Mouse (Mus musculus) layer of hippocampus, adult 2 months (tissue): ENCODE measurements around the gene Plekhg6. TPM values are rescaled to one million over a fixed set of nuclear protein-coding genes. Genes with fewer than 3 reads are reported as not detected.

Source experiments
- DNase-seq, 2 experiments: peaks; one replicate each; pipeline ENCODE4 v3.0.0; 2022; ENCODE audit warnings: low spot score in 2 of 2
- H3K27ac ChIP-seq: fragments of 200-600 bp; 2 replicates; pipeline ENCODE4 v1.8.1; 2022
- H3K4me3 ChIP-seq: fragments of 200-600 bp; 2 replicates; pipeline ENCODE4 v1.8.1; 2022; ENCODE audit warnings: mild to moderate bottlenecking
- CTCF ChIP-seq: fragments of 200-600 bp; conservative IDR thresholded peaks from 2 replicates; pipeline ENCODE4 v1.8.1; 2022; ENCODE audit warnings: antibody characterized with exemption, mild to moderate bottlenecking, moderate library complexity
- total RNA-seq, 2 experiments: library from RNA; stranded (reverse); gene quantifications; 2 replicates each; pipeline ENCODE4 v1.2.3; 2021

Gene Plekhg6
- total RNA-seq, 2 experiments from 2014 or later = 0.17 TPM; not detected in 1

DNA sequence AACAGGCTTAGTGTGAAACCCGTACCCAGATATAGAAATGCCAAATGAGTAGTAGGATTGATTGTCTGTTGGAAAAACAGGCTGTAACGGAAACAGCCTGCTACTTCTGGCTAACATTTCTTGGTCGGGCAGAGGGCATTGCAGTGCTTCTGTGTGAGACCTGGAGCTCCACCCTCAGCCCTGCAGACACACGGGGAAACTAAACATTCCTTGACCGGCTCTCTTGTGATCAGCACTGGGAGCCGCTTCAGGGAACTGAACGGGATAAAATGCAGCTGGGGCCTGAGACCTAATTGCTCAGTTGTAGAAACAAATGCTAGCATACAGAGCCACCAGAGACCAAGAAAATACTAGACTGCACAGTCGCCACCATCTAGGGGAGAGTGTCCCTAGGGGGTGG, 24.3 kb downstream of the Plekhg6 start:
- H3K4me3 ChIP-seq = no peak overlapping the region
- no peak overlapping the region for H3K27ac ChIP-seq
- no peak for TF ChIP-seq CTCF
- DNase-seq = no peak

DNA sequence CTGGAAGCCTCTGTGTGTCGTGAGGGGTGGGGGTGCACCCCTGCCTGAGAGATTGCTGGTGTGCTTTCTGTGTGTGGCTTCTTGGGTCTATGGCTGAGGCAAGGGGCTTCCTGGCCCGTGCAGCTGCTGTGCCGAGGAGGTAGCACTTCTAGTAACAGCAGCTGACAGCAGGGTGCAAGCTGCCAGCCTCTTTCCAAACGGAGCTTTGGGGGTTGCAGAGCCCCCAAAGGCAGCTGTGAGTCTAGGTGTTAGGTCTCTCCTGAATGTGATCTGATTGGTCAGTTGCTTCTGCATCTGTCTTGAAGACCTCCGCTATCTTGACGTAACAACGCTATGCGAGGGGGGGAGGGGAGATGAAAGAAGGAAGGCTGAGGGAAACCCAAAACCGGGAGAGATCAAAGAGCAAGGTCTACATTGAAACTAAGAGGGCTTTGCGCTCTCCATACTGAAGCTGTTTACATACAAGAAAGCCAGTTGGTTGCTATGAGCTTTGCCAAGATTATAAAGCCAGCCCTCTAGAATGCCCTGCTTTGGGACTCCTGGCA, 25.3 kb downstream of the Plekhg6 start:
- no peak for DNase-seq
- no peak for TF ChIP-seq CTCF
- Histone ChIP-seq H3K27ac (peak overlapping the region; percentile 54), H3K4me3 (no peak overlapping the region)

DNA sequence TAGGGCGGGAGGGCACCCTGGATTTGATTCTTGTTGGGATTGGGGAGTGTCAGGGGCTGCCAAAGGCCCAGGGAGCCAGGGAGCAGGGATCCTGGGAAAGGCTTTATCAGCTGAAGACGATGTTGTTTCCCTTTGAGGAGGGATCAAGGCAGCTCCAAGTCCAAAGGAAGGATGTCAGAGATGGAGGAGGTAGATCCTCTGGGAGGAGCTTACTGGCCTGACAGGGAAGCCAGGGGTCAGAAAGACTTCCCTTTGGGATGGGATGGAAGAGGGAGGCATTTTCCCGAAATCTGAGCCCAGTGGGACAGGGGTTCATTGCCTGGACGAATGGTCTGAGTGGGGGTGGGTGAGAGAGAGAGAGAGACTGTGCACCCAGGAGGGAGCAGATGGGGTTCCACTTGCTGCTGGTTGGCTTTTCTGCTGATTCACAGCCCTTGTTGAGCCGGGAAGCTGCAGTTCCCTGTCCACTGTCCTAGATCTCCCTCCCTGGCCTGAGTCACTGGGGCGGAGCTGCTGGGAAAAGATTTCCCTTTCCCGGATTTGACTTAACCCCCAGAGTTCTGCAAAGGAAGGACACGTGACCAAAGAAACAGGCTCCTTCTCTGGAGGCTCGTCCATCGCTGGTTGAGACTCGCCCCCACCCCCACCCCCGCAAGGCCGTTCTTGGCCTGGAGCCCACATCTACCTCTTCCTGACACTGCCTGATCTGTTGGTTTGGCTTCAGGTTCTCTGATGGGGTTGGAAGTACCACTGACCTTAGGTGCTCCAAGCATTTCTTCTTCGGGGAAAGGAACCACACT, 26.0 kb downstream of the Plekhg6 start:
- Histone ChIP-seq H3K27ac (peak overlapping the region; percentile 54), H3K4me3 (no peak overlapping the region)
- DNase-seq = no peak
- no peak for TF ChIP-seq CTCF

DNA sequence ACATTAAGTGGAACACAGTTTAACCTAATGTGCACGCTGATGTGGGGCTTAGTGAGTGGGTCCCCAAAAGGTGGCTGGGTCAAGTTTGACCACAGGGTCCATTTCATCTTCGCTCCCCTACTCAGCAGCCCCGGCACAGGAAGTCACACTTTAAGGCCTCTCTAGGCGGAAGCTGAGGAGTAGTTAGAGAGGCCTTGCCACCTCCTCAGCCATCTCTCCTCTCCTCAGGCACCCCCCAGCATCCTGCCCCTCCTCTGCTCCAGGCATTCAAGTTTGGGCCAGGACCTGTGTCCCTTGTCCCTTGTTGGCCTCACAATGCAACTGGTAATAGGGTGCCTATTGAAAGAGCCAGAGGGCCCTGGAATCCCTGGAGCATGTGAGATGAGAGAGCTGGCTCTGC, 26.9 kb downstream of the Plekhg6 start:
- Histone ChIP-seq H3K4me3 (no peak overlapping the region), H3K27ac (no peak overlapping the region; the same call in 1 of the 2 replicates)
- no peak for DNase-seq
- TF ChIP-seq CTCF = no peak

DNA sequence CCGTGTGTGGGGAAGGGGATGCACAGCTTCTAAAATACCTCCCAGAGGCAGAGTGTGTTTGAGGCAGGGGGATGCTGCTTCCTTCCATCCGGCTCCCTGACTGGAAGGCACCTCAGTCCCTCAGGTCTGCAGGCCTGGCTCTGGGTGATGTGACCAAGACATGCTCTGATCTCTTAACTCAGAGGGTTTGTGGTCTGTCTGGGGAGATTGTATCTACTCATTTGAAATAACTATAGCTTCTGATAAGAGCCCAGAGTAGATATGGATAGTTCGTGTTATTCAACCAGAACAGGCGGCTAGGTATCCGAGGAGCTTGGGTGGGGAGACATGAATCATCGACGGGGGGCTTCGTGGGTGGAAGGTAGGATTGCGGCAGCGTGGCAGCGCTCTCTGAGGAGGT, 27.4 kb downstream of the Plekhg6 start:
- TF ChIP-seq CTCF = no peak
- Histone ChIP-seq H3K4me3 (no peak overlapping the region), H3K27ac (peak overlapping the region; percentile 14; the same call in 1 of the 2 replicates)
- DNase-seq = no peak

DNA sequence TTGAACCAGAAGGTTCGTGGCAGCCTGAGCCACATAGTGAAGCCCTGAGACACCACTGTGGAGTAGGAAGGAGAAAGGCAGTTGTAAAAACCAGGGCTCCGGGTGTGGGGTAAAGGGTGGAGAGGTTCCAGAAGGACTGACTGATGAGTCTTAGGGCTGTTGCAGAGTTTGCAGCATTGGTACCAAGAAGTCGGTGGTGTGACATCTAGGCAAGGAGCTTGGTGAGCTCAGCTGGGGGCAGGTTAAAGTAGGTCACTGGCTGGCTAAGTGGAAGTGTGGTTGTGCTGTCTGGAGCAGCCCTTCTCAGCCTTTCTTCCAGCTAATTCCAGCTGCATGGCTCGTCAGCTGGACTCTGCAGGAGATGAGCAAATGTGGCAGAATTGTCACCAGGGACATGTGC, 27.8 kb downstream of the Plekhg6 start:
- TF ChIP-seq CTCF = no peak
- no peak for DNase-seq

DNA sequence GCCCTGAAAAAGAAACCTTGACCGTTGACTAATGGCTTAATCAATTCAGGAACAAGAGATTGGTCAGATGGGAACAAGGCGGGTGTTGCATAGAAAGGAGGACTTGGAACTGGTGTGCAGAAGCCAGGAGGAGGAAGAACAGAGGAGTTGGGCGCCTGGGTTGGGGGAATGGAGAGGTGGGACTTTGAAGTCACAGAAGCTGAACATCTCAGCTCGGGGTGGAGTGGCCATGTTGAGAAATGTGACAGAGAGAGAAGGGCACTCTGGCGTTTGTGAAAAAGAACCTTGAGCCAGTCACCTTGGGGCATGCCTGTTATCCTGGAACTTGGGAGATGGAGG, 28.6 kb downstream of the Plekhg6 start:
- no peak for TF ChIP-seq CTCF
- Histone ChIP-seq H3K4me3 (no peak overlapping the region), H3K27ac (no peak overlapping the region)
- DNase-seq = no peak

More for the DNA sequence above, 27.8 kb downstream of the Plekhg6 start:
- Histone ChIP-seq H3K27ac (peak overlapping the region; percentile 14; the same call in 1 of the 2 replicates), H3K4me3 (no peak overlapping the region)

DNA sequence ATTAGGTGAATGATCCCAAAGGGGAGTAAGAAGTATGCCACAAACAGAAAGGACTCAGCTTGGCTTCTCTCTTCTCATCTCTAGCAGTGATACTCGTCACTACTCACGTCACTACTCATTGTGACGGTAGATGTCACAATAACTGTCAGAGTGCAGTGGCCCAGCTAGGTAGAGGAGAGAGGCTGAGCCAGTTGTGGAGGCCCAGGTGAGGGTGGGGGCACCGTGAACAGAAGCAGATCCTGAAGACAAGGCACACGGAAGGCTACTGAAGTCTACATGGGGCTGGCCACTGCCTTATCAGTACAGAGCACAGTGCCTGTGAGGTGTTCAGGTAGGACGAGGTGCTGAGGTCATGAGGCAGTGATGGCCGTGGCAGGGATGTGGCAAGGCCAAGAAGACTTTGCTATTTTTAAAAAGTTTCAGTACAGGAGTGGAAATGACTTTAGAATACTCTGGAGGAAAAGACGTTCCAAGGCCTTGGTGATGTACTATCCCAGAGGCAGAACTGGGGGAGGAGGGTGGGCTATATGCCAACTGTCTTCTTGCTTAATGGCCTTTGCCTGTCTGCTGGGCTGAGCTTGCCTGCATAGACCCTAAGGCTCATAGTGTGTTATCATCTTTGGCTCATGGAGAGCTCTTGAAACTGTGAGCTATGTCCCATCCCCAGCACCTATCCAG, 29.1 kb downstream of the Plekhg6 start:
- H3K4me3 ChIP-seq = peak overlapping the region; percentile 62; the same call in 1 of the 2 replicates
- no peak overlapping the region for H3K27ac ChIP-seq
- TF ChIP-seq CTCF = no peak
- DNase-seq = no peak

DNA sequence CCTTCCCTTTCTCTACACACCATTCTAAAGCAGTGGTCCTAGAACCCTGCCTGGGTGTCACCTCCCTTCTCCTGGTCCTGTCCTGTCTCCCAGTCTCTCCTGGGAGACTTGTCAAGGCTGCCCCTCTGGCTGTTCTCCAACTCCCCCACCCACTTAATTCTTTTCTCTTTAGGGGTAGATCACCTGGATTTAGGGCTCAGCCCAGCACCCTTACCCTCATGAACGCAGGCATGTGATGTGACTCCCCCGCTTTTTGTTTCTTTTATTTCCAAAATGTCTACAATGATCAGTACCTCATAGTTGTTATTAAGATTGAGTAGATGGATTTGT, 29.6 kb downstream of the Plekhg6 start:
- DNase-seq = no peak
- no peak for TF ChIP-seq CTCF
- no peak overlapping the region; the same call in 1 of the 2 replicates for H3K27ac ChIP-seq
- peak overlapping the region; percentile 62; the same call in 1 of the 2 replicates for H3K4me3 ChIP-seq

DNA sequence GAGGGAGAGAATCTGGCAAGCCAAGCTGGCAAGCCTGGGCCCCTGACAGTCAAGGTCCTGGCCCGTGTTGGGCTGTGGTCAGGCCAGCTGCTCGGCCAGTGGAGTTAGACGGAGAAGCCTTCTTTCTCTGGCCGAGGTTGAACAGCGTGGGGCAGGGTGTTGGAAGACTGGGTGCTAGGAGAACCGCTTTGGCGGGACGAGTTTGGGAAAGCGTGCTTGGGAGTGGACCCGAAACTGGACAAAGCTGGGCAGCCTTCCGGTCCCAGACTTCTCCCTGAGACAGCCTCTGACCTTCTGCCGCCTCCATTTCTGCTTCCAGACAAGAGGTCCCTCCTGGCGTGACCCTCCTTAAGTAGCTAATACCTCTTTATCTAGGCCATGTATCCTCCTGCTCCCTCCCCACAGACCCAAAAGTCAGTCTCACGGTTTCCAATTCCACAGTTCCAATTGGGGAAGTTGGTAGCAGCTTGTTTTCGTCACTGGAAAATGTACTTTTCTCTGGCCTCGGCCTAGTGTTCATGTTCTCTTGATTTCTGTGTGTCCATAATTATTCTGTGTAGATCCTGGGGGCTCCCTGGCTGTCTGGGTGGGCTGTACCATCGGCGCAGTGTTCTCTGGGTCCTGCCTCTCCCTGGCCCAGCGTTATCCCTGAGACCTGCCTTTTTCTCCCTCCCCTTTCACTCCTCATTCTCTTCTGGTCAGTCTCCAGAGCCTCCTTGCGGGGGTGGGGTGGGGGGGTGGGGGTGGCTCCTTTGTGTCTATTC, 30.2 kb downstream of the Plekhg6 start:
- Histone ChIP-seq H3K4me3 (peak overlapping the region; percentile 62), H3K27ac (peak overlapping the region; percentile 83)
- TF ChIP-seq CTCF = no peak

DNA sequence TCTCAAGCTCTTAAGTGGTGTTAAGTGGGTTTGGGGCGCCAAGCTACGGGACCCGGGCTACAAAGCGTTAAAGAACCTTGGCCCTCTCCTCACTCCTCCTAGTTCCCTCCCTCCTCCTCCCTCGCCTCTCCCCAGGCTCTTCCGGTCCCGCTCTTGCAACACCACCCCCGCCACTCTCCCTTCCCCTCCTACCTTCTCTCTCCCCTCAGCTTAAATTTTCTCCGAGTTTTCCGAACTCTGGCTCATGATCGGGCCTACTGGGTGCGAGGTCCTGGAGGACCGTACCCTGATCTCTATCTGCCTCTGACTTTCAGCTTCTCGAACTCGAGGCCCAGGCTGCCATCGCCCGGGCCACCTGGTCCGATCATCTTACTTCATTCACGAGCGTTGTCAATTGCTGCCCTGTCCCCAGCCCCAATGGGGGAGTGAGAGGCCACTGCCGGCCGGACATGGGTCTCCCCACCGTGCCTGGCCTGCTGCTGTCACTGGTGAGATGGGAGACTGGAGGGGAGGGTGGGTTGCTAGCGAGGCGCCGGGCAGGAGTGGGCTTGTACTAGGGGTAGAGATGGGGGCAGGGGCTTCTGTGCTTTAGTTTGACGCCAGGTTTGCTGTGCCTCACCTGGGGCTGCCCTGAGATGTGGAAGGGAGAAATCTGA, 30.9 kb downstream of the Plekhg6 start:
- TF ChIP-seq CTCF = no peak
- Histone ChIP-seq H3K27ac (peak overlapping the region; percentile 83), H3K4me3 (peak overlapping the region; percentile 62)
- DNase-seq = no peak

More for the DNA sequence above, 30.2 kb downstream of the Plekhg6 start:
- no peak for DNase-seq

DNA sequence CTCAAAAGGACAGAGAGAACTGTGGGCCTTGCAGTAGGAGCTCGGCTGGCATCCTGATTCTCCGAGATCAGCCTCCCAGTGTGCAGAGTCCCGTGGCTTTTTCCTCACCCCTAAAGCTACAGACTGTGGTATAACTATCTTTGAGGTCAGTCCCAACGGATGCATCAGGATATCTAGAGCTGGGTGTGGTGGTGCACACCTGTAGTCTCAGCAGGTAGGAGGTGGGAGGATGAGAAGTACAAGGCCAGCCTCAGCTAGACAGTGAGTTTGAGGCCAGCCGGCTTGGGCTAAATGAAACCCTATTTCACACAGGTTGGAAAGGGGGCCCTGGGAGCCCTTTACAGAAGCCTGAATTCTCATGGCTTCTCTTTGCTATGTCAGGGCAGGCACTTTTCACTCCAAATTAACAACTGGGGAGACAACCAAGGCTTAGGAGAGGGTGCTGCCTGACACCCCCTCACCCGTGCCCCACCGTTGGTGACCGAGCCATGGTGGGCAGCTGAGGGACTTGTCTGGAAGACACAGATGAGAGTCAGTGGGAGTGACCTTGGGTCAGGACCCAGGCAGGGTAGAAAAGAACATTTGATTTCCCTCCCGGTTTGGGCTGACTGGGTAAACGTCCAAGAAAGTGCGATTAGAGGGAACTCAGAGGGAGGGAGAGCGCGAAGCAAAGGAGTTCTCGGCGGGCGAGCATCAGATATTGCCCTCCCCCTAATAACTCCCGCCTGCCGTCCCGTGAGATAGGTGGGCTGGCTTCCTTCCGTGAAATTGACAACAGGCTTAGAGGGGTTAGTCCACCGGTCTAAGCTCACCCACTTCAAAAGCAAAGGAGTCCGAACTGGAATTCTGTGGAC, 31.6 kb downstream of the Plekhg6 start, which contains the start of gene Tnfrsf1a:
Gene Tnfrsf1a, plus strand, starts transcription at position 642 of the 854 bp plus-strand sequence.
- no peak for TF ChIP-seq CTCF
- no peak for DNase-seq
- Histone ChIP-seq H3K27ac (peak within 1 kb of the TSS; percentile 83), H3K4me3 (peak within 1 kb of the TSS; percentile 62)
